Mouse (Mus musculus): ENCODE data around the gene Foxn3. TPM values are rescaled to one million over a fixed set of nuclear protein-coding genes. Genes with fewer than 3 reads are reported as not detected.

Gene Foxn3
- polyA plus RNA-seq, 1 experiment from 2014 or later, result 94.3 TPM

DNA sequence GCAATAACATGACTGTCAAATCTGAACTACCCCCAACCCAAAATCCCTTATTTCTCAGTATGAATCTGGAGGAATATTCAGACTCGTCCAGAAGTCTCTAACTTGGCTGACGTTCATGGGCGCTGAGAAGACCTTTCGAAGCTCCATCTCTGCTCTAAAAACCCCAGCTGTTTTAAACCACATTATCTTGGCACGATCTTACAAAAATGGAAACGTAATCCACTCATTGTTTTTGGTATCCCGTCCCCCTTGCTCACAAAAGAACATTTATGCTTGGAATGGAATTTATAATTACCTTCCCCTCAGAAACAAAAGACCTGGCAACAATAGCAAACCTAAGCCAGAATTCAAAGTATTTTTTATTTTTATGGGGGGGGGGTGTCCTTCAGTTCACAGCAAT lies 221.6 kb downstream of the Foxn3 start:
- H3K4me2 ChIP-seq (replicated peaks; ENCODE audit: low read depth, low read length), result no peak overlapping the region
- H3K9me3 ChIP-seq (ENCODE audit: low read length), result no peaks in the 10 kb centered on the region
- TF ChIP-seq EP300 (IDR thresholded peaks at IDR 0.05), result no peak
- TF ChIP-seq CTCF (IDR thresholded peaks at IDR 0.05), result no peak
- H3K4me3 ChIP-seq (ENCODE audit: low read depth, low read length), result no peak overlapping the region
- 31% methylated on average over 7 of the region's 7 CpGs for WGBS
- H3K36me3 ChIP-seq (ENCODE audit: insufficient read depth, low read length), result no peaks in the 10 kb centered on the region
- no peak for ATAC-seq
- H3K27me3 ChIP-seq (replicated peaks; ENCODE audit: insufficient read depth, low read length), result no peaks in the 10 kb centered on the region
- peak overlapping the region; percentile 40 for H3K27ac ChIP-seq (ENCODE audit: low read length)
- DNase-seq (ENCODE audit: low spot score), result no peak
- H3K4me1 ChIP-seq (ENCODE audit: insufficient read depth, low read depth, low read length), result peaks cover 24% of the 10 kb centered on the region
- H3K9ac ChIP-seq (replicated peaks; ENCODE audit: low read depth), result no peak overlapping the region

DNA sequence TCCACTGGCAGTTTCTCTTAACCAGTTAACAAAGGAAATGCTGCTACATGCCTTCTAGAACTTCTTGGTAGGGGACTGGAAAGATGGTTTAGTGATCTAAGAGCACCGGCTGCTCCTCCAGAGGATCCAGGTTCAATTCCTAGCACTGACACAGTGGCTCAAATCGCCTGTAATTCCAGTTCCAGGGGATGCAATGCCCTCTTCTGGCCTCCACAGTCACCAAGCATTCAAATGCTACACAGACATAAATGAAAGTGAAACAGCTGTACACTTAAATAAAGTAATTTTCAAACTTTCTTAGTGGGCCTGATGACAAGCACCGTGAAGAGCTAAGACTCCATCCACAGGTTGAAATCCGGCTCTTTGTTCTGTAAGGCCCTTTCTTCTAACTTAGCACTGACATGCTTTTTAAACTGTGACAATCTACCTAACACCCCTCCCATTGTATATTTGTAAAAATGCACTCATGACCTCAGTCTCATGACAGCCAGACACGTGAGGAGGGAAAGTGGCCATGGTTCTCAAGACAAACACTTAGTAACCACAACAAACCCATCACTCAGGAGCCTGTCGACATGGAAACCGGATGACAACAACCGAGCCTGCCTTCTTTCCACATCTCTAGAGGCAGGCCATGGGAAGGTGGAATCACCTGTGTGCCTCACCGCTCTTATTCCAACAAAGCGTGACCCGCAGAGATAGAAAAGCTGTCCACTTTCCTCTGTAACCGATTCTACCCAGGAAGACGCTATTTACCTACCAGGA lies 222.8 kb downstream of the Foxn3 start:
- Histone ChIP-seq H3K4me1 (ENCODE audit: insufficient read depth, low read depth, low read length) (peaks cover 33% of the 10 kb centered on the region), H3K27me3 (replicated peaks; ENCODE audit: insufficient read depth, low read length) (no peaks in the 10 kb centered on the region), H3K9ac (replicated peaks; ENCODE audit: low read depth) (no peak overlapping the region), H3K4me3 (ENCODE audit: low read depth, low read length) (no peak overlapping the region), H3K9me3 (ENCODE audit: low read length) (no peaks in the 10 kb centered on the region), H3K4me2 (replicated peaks; ENCODE audit: low read depth, low read length) (no peak overlapping the region), H3K27ac (ENCODE audit: low read length) (0 out of 2 replicates have a peak overlapping the region, but pooled peaks have one; percentile 47), H3K36me3 (ENCODE audit: insufficient read depth, low read length) (no peaks in the 10 kb centered on the region)
- peak; percentile 57 for ATAC-seq
- 65% methylated on average over 13 of the region's 13 CpGs for whole genome bisulfite sequencing
- DNase-seq (ENCODE audit: low spot score), result peak; percentile 71
- TF ChIP-seq CTCF (IDR thresholded peaks at IDR 0.05) (peak; percentile 54), EP300 (IDR thresholded peaks at IDR 0.05) (peak; percentile 84)

DNA sequence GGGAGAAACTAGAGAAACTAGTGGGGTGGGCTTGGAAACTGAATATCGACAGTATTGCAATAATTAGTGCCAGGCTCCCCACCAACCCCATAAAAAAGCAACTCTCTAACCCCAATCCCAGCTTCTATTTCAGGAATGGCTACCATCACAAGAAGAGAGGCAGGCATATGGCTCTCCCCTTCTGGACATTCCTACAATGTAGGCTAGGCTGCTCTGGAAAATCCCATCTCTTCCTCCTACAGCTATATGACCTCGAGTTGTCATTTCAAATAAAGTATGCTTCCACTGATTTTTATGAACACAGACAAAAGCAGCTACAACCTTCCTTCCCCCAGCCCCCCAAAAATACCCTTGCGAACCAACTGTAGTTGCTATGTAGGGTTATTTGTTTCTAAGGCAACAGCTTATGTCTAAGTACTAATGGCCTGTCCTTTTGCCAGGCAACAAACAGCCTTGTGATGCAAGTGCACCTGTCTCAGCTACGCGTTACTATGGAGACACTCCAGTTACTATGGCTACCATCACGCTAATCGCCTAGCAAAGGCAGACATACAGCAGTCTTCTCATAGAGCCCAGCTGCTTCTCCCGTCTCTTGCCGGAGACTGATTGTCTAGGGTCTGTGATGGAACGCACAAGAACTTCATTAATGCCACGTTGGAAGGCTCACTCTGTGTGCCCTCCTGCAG lies 223.6 kb downstream of the Foxn3 start:
- TF ChIP-seq CTCF (IDR thresholded peaks at IDR 0.05) (no peak), EP300 (IDR thresholded peaks at IDR 0.05) (no peak)
- H3K4me1 ChIP-seq (ENCODE audit: insufficient read depth, low read depth, low read length), result peaks cover 30% of the 10 kb centered on the region
- no peak overlapping the region for H3K27ac ChIP-seq (ENCODE audit: low read length)
- 83% methylated on average over 11 of the region's 11 CpGs for WGBS
- H3K9ac ChIP-seq (replicated peaks; ENCODE audit: low read depth), result no peak overlapping the region
- no peaks in the 10 kb centered on the region for H3K36me3 ChIP-seq (ENCODE audit: insufficient read depth, low read length)
- no peak for ATAC-seq
- no peak overlapping the region for H3K4me2 ChIP-seq (replicated peaks; ENCODE audit: low read depth, low read length)
- no peaks in the 10 kb centered on the region for H3K27me3 ChIP-seq (replicated peaks; ENCODE audit: insufficient read depth, low read length)
- no peak for DNase-seq (ENCODE audit: low spot score)
- H3K9me3 ChIP-seq (ENCODE audit: low read length), result no peaks in the 10 kb centered on the region
- H3K4me3 ChIP-seq (ENCODE audit: low read depth, low read length), result no peak overlapping the region

- Histone ChIP-seq H3K36me3 (ENCODE audit: insufficient read depth, low read length) (no peaks in the 10 kb centered on the region), H3K9me3 (ENCODE audit: low read length) (no peaks in the 10 kb centered on the region), H3K9ac (replicated peaks; ENCODE audit: low read depth) (no peak overlapping the region), H3K27ac (ENCODE audit: low read length) (no peak overlapping the region), H3K4me3 (ENCODE audit: low read depth, low read length) (no peak overlapping the region), H3K4me2 (replicated peaks; ENCODE audit: low read depth, low read length) (no peak overlapping the region), H3K27me3 (replicated peaks; ENCODE audit: insufficient read depth, low read length) (no peaks in the 10 kb centered on the region), H3K4me1 (ENCODE audit: insufficient read depth, low read depth, low read length) (peaks cover 31% of the 10 kb centered on the region)
- ATAC-seq (no peak), DNase-seq (ENCODE audit: low spot score) (no peak)
- no peak for TF ChIP-seq EP300 (IDR thresholded peaks at IDR 0.05)
- no peak for TF ChIP-seq CTCF (IDR thresholded peaks at IDR 0.05)
- WGBS, result 81% methylated on average over 2 of the region's 2 CpGs
Observed at GRCm38 (mm10) chr12:99338754-99339153, 224.6 kb downstream of the Foxn3 start.

- peaks cover 30% of the 10 kb centered on the region for H3K4me1 ChIP-seq (ENCODE audit: insufficient read depth, low read depth, low read length)
- H3K4me2 ChIP-seq (replicated peaks; ENCODE audit: low read depth, low read length), result no peak overlapping the region
- DNase-seq (ENCODE audit: low spot score) (no peak), ATAC-seq (no peak)
- H3K27me3 ChIP-seq (replicated peaks; ENCODE audit: insufficient read depth, low read length), result no peaks in the 10 kb centered on the region
- WGBS, result 78% methylated on average over 3 of the region's 3 CpGs
- no peaks in the 10 kb centered on the region for H3K9me3 ChIP-seq (ENCODE audit: low read length)
- H3K27ac ChIP-seq (ENCODE audit: low read length), result peak overlapping the region; percentile 62; the same call in 1 of the 2 replicates
- no peak overlapping the region for H3K4me3 ChIP-seq (ENCODE audit: low read depth, low read length)
- no peak for TF ChIP-seq EP300 (IDR thresholded peaks at IDR 0.05)
- TF ChIP-seq CTCF (IDR thresholded peaks at IDR 0.05), result no peak
- H3K9ac ChIP-seq (replicated peaks; ENCODE audit: low read depth), result no peak overlapping the region
- no peaks in the 10 kb centered on the region for H3K36me3 ChIP-seq (ENCODE audit: insufficient read depth, low read length)
Observed at GRCm38 (mm10) chr12:99337171-99337435, 226.3 kb downstream of the Foxn3 start.

DNA sequence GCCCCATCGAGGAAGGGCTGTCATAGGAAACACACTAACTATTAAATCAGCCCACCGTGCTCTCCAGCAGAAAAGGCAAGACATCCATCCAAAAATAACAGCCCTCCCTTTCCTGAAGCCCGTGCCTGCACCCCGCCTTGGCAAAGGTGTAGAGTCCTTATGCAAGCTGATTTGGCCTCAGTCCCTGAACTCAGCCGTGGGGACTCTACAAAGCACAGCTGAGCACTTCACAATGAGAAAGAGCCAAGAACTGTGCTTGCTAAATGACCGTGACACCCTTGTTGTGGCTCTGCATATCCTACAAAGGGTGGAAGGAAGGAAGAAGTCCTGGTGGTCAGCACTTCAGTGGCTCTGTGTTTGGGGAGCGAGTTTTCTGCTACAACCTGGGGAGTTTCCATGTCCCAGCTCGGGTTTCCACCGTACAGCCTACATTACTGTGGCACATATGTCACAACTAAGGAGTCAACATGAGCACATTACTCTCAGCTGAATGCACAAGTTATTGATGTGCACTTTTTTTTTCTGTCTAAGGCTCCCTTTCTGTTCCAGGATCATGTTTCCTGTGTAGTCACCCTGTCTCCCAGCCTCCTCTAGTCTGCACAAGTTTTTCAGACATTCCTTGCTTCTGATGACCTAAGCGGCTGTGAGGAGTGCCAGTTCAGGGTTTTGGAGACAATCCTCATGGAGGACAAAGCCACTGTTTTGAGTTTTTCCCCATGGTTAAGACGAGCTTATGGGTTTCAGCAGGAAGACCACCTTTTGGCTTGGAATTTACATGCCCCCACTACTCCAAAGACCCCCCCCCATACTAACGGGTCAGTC lies 226.8 kb downstream of the Foxn3 start:
- Histone ChIP-seq H3K4me1 (ENCODE audit: insufficient read depth, low read depth, low read length) (peaks cover 27% of the 10 kb centered on the region), H3K4me2 (replicated peaks; ENCODE audit: low read depth, low read length) (no peak overlapping the region), H3K9me3 (ENCODE audit: low read length) (no peaks in the 10 kb centered on the region), H3K27me3 (replicated peaks; ENCODE audit: insufficient read depth, low read length) (no peaks in the 10 kb centered on the region), H3K27ac (ENCODE audit: low read length) (peak overlapping the region; percentile 62; the same call in 1 of the 2 replicates), H3K9ac (replicated peaks; ENCODE audit: low read depth) (no peak overlapping the region), H3K36me3 (ENCODE audit: insufficient read depth, low read length) (no peaks in the 10 kb centered on the region), H3K4me3 (ENCODE audit: low read depth, low read length) (no peak overlapping the region)
- DNase-seq (ENCODE audit: low spot score) (peak; percentile 83), ATAC-seq (peak; percentile 76)
- TF ChIP-seq CTCF (IDR thresholded peaks at IDR 0.05), result no peak
- TF ChIP-seq EP300 (IDR thresholded peaks at IDR 0.05), result peak; percentile 43; the same call in 1 of the 2 replicates
- 17% methylated on average over 12 of the region's 12 CpGs for WGBS
